Mouse (Mus musculus) G1E (cell line): ENCODE results near the gene Tescl. TPM values are rescaled to one million over a fixed set of nuclear protein-coding genes. Genes with fewer than 3 reads are reported as not detected.

Experiments used
- ATAC-seq: 2 replicates; pipeline ENCODE4 v1.8.0; 2016; ENCODE audit warnings: mild to moderate bottlenecking; ENCODE audit not compliant: insufficient number of reproducible peaks, poor library complexity, low FRiP score, severe bottlenecking; ENCODE audit errors: extremely low read depth
- DNase-seq: peaks from one replicate; pipeline ENCODE4 v3.0.0; 2012; ENCODE audit warnings: low spot score
- H3K27me3 ChIP-seq: 2 replicates; pipeline ENCODE4 v1.6.1; 2012; ENCODE audit warnings: mild to moderate bottlenecking, low read length, inconsistent platforms; ENCODE audit not compliant: insufficient read depth
- H3K36me3 ChIP-seq: replicated peaks from 2 replicates; pipeline ENCODE3; 2012; ENCODE audit warnings: mild to moderate bottlenecking, inconsistent platforms
- H3K4me1 ChIP-seq: 2 replicates; pipeline ENCODE4 v1.6.1; 2012; ENCODE audit warnings: low read depth, low read length, inconsistent platforms, mixed read lengths; ENCODE audit not compliant: insufficient read depth
- H3K4me3 ChIP-seq: 2 replicates; pipeline ENCODE4 v1.5.1; 2012; ENCODE audit warnings: low read depth, mild to moderate bottlenecking, inconsistent platforms, low read length, moderate library complexity, mixed read lengths
- H3K9me3 ChIP-seq: replicated peaks from 2 replicates; pipeline ENCODE4 v1.6.1; 2012; ENCODE audit warnings: inconsistent platforms
- CTCF ChIP-seq: IDR thresholded peaks from 2 replicates; pipeline ENCODE4 v1.5.1; 2012; ENCODE audit warnings: low read depth, low read length, inconsistent platforms, mixed read lengths
- GATA1 ChIP-seq: IDR thresholded peaks from 2 replicates; pipeline ENCODE4 v1.6.1; 2012; ENCODE audit warnings: borderline replicate concordance, low read length, inconsistent platforms, mixed read lengths
- GATA2 ChIP-seq: IDR thresholded peaks from 2 replicates; pipeline ENCODE4 v1.6.1; 2012; ENCODE audit warnings: low read depth, low read length, inconsistent platforms, borderline replicate concordance
- POLR2AphosphoS5 ChIP-seq: IDR thresholded peaks from 2 replicates; pipeline ENCODE4 v1.6.1; 2012; ENCODE audit warnings: low read depth, low read length, inconsistent platforms; ENCODE audit not compliant: insufficient replicate concordance
- TAL1 ChIP-seq: conservative IDR thresholded peaks from 2 replicates; pipeline ENCODE4 v1.6.1; 2012; ENCODE audit warnings: low read depth, low read length, inconsistent platforms, mixed read lengths
- polyA plus RNA-seq: library from polyadenylated mRNA; stranded (reverse); fragments of >175 nt; gene quantifications from 2 replicates; pipeline ENCODE4 v1.2.3, GENCODE M21; 2012
- total RNA-seq, 2 experiments: library from RNA; stranded (forward) in 1 of 2; stranded (reverse) in 1 of 2; fragments of 200-1000 nt in 1 of 2; fragments of >200 nt in 1 of 2; fragmentation: Nextera tagmentation in 1 of 2; gene quantifications; 2 replicates each; pipeline ENCODE4 v1.2.3; 2014 to 2017

Tescl gene
- total and polyA plus RNA-seq, 3 experiments, result not detected

DNA sequence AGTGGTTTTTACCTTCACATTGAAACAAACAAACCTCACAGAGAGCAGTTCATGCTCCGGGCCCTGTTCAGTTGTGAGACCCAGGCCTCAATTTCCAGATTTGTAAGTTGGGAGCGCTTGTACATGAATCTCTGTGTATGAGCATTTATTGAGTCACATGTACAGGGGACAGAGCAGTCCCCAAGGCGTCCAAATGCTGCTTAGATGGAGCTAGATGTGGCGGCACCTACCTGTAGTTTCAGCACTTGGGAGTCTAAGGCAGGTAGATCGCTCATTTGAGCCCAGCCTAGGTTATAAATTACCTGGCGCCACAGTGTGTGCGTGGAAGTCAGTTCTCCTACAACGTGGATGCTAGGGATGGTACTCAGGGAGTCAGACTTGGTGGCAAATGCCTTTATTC is 42.7 kb upstream of the Tescl start:
- H3K36me3 ChIP-seq, result peaks cover 91% of the 10 kb centered on the region
- no peaks in the 10 kb centered on the region for H3K27me3 ChIP-seq
- peak overlapping the region; percentile 70; the same call in 1 of the 2 replicates for H3K4me3 ChIP-seq
- peaks cover 83% of the 10 kb centered on the region for H3K4me1 ChIP-seq
- no peaks in the 10 kb centered on the region for H3K9me3 ChIP-seq
- ATAC-seq (no peak), DNase-seq (no peak)
- no peak for TF ChIP-seq GATA1
- TF ChIP-seq TAL1, result no peak
- TF ChIP-seq GATA2, result no peak
- TF ChIP-seq CTCF, result no peak
- no peak for TF ChIP-seq POLR2AphosphoS5

DNA sequence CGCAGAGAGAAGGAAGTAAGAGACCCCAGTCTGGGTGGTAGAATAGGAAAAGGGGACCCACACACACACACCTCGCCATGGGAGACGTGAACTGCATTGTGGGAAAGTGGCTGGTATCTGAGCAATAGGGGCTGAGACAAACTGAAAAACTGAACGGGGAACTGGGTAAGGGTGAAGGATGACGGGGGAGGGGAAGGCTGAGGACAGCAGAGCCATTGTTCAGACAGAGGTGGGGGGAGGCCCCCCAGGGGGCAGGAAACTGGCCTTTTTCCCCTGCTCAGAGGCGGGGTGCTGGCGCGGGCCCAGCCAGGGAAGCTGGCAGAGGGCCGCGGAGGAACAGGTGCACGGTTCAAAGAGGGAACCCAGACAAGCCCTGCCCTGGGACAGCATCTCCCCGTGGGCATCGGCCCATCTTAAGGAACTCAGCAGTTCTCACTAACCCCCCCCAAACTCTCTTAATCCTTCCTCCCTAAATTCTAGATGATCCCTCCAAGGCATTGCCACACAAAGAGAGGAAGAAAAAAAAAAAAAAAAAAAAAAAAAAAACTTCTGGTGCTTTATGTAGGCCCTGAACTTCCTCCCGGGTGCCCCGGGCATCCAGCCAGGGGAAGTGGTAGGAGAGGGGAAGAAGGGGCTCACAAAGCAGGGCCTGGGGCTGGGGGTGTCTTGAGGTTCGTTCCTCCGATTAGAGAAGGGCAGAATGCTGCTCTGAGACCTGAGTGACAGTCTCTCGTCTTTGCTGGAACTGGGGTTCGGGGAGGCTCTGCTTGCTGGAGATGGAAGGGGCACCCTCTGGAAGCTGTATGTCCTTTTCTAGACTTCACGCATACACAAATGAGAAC is 40.0 kb upstream of the Tescl start:
- peaks cover 84% of the 10 kb centered on the region for H3K4me1 ChIP-seq
- no peak for TF ChIP-seq GATA1
- TF ChIP-seq POLR2AphosphoS5, result no peak
- TF ChIP-seq CTCF, result no peak
- TF ChIP-seq TAL1, result no peak
- no peak for TF ChIP-seq GATA2
- peak overlapping the region; percentile 66; the same call in 1 of the 2 replicates for H3K4me3 ChIP-seq
- no peaks in the 10 kb centered on the region for H3K9me3 ChIP-seq
- ATAC-seq (no peak), DNase-seq (peak; percentile 65)
- no peaks in the 10 kb centered on the region for H3K27me3 ChIP-seq
- peaks cover 64% of the 10 kb centered on the region for H3K36me3 ChIP-seq

DNA sequence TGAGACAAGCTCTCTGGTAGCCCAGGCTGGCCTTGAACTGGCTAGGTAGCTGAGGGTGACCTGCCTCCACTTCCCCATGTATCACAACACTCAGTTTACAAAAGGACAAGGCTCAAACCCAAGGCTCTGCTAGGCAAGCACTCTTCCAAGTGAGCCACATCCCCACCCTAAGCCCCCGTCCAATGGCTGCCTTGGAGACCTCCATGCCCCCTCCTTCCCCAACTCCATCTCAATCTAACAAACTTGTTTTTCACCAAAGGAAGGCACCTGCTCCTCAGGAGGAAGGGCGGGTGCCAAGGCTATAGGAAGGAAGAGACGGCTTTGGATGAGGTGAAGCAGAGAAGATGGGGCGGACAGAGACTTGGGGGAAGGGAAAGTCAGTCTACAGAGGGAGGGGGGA is 39.0 kb upstream of the Tescl start:
- ATAC-seq (no peak), DNase-seq (no peak)
- Histone ChIP-seq H3K4me1 (peaks cover 83% of the 10 kb centered on the region), H3K27me3 (no peaks in the 10 kb centered on the region), H3K4me3 (peak overlapping the region; percentile 81; the same call in 1 of the 2 replicates), H3K9me3 (no peaks in the 10 kb centered on the region), H3K36me3 (peaks cover 55% of the 10 kb centered on the region)
- TF ChIP-seq POLR2AphosphoS5 (no peak), GATA1 (no peak), CTCF (no peak), GATA2 (no peak), TAL1 (no peak)

DNA sequence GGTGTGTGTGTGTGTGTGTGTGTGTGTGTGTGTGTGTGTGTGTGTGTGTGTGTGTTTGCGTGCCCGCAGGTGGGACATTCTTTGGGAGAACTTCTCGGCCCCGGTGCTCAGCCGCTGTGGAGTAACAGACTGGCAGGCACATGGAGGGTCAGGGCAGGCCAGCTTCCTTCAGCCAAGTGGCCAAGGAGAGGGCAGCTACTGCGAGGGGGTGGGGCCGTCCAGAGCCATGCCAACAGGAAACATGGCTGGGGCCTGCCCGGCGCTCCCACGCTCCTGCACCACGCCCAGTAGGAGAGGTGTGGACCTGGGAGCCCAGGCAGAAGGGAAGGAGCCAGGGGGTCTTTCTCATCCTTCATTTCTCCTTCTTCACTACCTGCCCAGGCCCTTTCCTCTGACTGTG is 38.6 kb upstream of the Tescl start:
- peaks cover 82% of the 10 kb centered on the region for H3K4me1 ChIP-seq
- ATAC-seq (no peak), DNase-seq (no peak)
- peak overlapping the region; percentile 81 for H3K4me3 ChIP-seq
- no peak for TF ChIP-seq GATA1
- no peaks in the 10 kb centered on the region for H3K27me3 ChIP-seq
- peaks cover 50% of the 10 kb centered on the region for H3K36me3 ChIP-seq
- no peaks in the 10 kb centered on the region for H3K9me3 ChIP-seq

DNA sequence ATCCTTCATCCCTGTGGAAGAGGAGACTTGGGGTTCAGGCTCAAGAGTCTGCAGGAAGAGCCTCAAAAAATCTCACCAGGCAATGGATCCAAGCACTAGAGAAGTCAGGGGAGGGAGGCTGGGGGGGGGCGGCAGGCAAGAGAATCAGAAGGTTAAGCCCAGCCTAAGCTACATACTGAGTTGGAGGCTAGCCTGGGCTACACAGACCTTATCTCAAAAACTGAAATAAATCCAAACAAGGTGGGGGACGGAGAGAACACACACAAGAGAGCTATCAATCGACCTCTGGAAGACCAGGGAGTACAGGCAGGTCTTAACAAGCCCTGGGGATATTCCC is 38.0 kb upstream of the Tescl start:
- peaks cover 45% of the 10 kb centered on the region for H3K36me3 ChIP-seq
- H3K27me3 ChIP-seq, result no peaks in the 10 kb centered on the region
- ATAC-seq (no peak), DNase-seq (no peak)
- peaks cover 82% of the 10 kb centered on the region for H3K4me1 ChIP-seq
- H3K4me3 ChIP-seq, result peak overlapping the region; percentile 81
- H3K9me3 ChIP-seq, result no peaks in the 10 kb centered on the region
- TF ChIP-seq POLR2AphosphoS5 (no peak), GATA2 (no peak), TAL1 (no peak), CTCF (no peak), GATA1 (no peak)

DNA sequence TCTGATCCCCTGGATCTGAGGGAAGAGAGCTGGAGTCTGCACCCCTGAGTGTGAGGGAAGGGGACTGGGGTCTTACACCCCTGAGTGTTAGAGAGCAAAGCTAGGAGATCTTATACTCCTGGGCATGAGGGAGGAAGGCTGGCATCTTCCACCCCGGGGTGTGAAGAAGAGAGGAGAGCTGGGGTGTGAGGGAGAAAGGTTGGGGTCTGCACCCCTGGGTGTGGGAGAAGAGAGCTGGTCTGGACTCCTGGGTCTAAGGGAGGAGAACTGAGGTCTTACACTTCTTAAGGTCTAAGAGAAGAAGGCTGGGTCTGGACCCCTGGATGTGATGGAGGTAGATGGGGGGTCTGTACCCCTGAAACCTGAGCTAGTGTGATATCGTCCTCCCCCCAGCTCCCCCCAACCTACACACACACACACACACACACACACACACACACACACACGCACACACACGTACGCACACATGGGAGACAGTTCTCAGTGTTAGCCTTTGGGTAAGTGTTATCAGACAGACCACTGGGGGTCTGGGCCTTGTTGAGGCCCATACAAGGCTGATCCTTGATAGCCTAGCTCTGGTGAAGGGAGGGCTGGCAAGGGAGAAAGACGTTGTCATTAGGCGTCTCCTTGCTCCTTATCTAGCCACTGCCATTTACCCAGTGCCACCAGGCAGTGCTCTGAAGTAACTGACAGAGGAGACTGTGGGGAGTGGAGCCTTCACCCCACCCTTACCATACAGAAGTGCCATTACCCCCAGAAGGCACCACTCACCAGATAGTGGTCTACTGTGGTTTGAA is 37.5 kb upstream of the Tescl start:
- Histone ChIP-seq H3K27me3 (no peaks in the 10 kb centered on the region), H3K4me1 (peaks cover 82% of the 10 kb centered on the region), H3K9me3 (no peaks in the 10 kb centered on the region), H3K36me3 (peaks cover 39% of the 10 kb centered on the region), H3K4me3 (peak overlapping the region; percentile 81)
- ATAC-seq (peak; percentile 43), DNase-seq (no peak)
- TF ChIP-seq TAL1 (no peak), GATA1 (no peak), CTCF (no peak), POLR2AphosphoS5 (no peak), GATA2 (no peak)
